Mouse (Mus musculus): ENCODE results near the gene Bicd2. TPM values are rescaled to one million over a fixed set of nuclear protein-coding genes. Genes with fewer than 3 reads are reported as not detected.
A peak's percentile ranks its signal among the peaks of the same experiment; 100 is the strongest.

The Bicd2 gene
- 33.7 and 36.7 TPM in 2 replicates for polyA plus RNA-seq (2014; fragmentation: Nextera tagmentation; extraction: Ambion mirVana)

GRCm38 (mm10) chr13:49341012-49341830 is at the start of gene Bicd2:
Bicd2 (plus strand) TSS chr13:49341585.
- WGBS, result under 1% methylated on average over 74 of the region's 74 CpGs
- peak within 1 kb of the TSS; percentile 96 for H3K4me3 ChIP-seq (ENCODE audit: low read depth, low read length)

GRCm38 (mm10) chr13:49291949-49292348 is 49.4 kb upstream of the Bicd2 start:
- DNase-seq (no peak), ATAC-seq (ENCODE audit: insufficient read depth) (no peak)
- H3K4me2 ChIP-seq, result no peak overlapping the region
- no peaks in the 10 kb centered on the region for H3K9me3 ChIP-seq (ENCODE audit: low read depth, low read length)
- H3K4me3 ChIP-seq (ENCODE audit: low read depth, low read length), result no peak overlapping the region
- no peaks in the 10 kb centered on the region for H3K4me1 ChIP-seq (ENCODE audit: insufficient read depth)
- 85% methylated on average over 6 of the region's 6 CpGs for WGBS
- no peak overlapping the region for H3K27ac ChIP-seq (ENCODE audit: low read depth)
- H3K9ac ChIP-seq, result no peak overlapping the region
- no peaks in the 10 kb centered on the region for H3K27me3 ChIP-seq (ENCODE audit: insufficient read depth, low read length)
- H3K36me3 ChIP-seq (ENCODE audit: insufficient read depth), result no peaks in the 10 kb centered on the region
- TF ChIP-seq CTCF (IDR thresholded peaks at IDR 0.05; ENCODE audit: low read depth), result no peak

More at GRCm38 (mm10) chr13:49341012-49341830, at the start of gene Bicd2:
- no peaks in the 10 kb centered on the region for H3K27me3 ChIP-seq (ENCODE audit: insufficient read depth, low read length)
- peak; percentile 25; the same call in 1 of the 2 replicates for TF ChIP-seq CTCF (IDR thresholded peaks at IDR 0.05; ENCODE audit: low read depth)
- H3K4me1 ChIP-seq (ENCODE audit: insufficient read depth), result peaks cover 12% of the 10 kb centered on the region
- peak within 1 kb of the TSS; percentile 90 for H3K9ac ChIP-seq
- H3K4me2 ChIP-seq, result peak within 1 kb of the TSS; percentile 93
- ATAC-seq (ENCODE audit: insufficient read depth) (peak; percentile 100), DNase-seq (peak; percentile 99)
- peak within 1 kb of the TSS; percentile 74; the same call in 1 of the 2 replicates for H3K27ac ChIP-seq (ENCODE audit: low read depth)
- no peaks in the 10 kb centered on the region for H3K9me3 ChIP-seq (ENCODE audit: low read depth, low read length)
- H3K36me3 ChIP-seq (ENCODE audit: insufficient read depth), result no peaks in the 10 kb centered on the region

GRCm38 (mm10) chr13:49294108-49294507 is 47.3 kb upstream of the Bicd2 start:
- WGBS, result 76% methylated on average over 9 of the region's 9 CpGs
- no peak for DNase-seq
- no peak overlapping the region for H3K9ac ChIP-seq
- no peaks in the 10 kb centered on the region for H3K27me3 ChIP-seq (ENCODE audit: insufficient read depth, low read length)
- H3K4me2 ChIP-seq, result no peak overlapping the region
- no peaks in the 10 kb centered on the region for H3K36me3 ChIP-seq (ENCODE audit: insufficient read depth)
- ATAC-seq (ENCODE audit: insufficient read depth), result no peak
- no peak overlapping the region for H3K27ac ChIP-seq (ENCODE audit: low read depth)
- no peak for TF ChIP-seq CTCF (IDR thresholded peaks at IDR 0.05; ENCODE audit: low read depth)
- no peak overlapping the region for H3K4me3 ChIP-seq (ENCODE audit: low read depth, low read length)
- no peaks in the 10 kb centered on the region for H3K9me3 ChIP-seq (ENCODE audit: low read depth, low read length)
- 0 out of 2 replicates have a peak, but pooled peaks cover 2% of the 10 kb centered on the region for H3K4me1 ChIP-seq (ENCODE audit: insufficient read depth)

DNA sequence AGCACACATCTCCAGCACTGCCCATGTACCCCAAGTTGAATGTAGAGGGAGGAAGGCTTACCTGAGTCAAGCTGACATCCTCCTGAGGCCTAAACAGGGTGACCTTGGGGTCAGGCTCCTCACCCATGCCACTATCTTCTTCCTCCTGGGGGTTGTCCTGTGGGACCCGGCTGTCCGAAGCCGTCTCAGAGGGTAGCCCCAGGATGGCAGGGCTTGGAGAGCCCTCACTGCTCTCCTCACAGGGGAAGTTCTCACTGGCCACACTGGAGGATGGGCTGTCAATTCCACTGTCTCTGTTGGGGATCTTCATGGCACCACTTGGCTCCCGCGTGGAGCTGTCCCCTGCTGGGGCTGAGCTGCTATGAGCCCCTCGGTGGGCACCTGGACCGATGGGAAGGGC is 45.1 kb upstream of the Bicd2 start:
- WGBS, result 80% methylated on average over 7 of the region's 7 CpGs
- Histone ChIP-seq H3K4me3 (ENCODE audit: low read depth, low read length) (no peak overlapping the region), H3K27ac (ENCODE audit: low read depth) (no peak overlapping the region), H3K4me1 (ENCODE audit: insufficient read depth) (0 out of 2 replicates have a peak, but pooled peaks cover 2% of the 10 kb centered on the region), H3K9ac (no peak overlapping the region), H3K36me3 (ENCODE audit: insufficient read depth) (no peaks in the 10 kb centered on the region), H3K27me3 (ENCODE audit: insufficient read depth, low read length) (no peaks in the 10 kb centered on the region), H3K4me2 (no peak overlapping the region), H3K9me3 (ENCODE audit: low read depth, low read length) (no peaks in the 10 kb centered on the region)
- no peak for TF ChIP-seq CTCF (IDR thresholded peaks at IDR 0.05; ENCODE audit: low read depth)
- DNase-seq, result no peak
- no peak for ATAC-seq (ENCODE audit: insufficient read depth)

- WGBS, result 65% methylated on average over 14 of the region's 14 CpGs
- no peaks in the 10 kb centered on the region for H3K27me3 ChIP-seq (ENCODE audit: insufficient read depth, low read length)
- DNase-seq, result no peak
- no peak overlapping the region for H3K4me2 ChIP-seq
- no peak overlapping the region for H3K27ac ChIP-seq (ENCODE audit: low read depth)
- no peak overlapping the region for H3K9ac ChIP-seq
- 0 out of 2 replicates have a peak, but pooled peaks cover 2% of the 10 kb centered on the region for H3K4me1 ChIP-seq (ENCODE audit: insufficient read depth)
- H3K4me3 ChIP-seq (ENCODE audit: low read depth, low read length), result no peak overlapping the region
- no peaks in the 10 kb centered on the region for H3K9me3 ChIP-seq (ENCODE audit: low read depth, low read length)
- TF ChIP-seq CTCF (IDR thresholded peaks at IDR 0.05; ENCODE audit: low read depth), result no peak
- H3K36me3 ChIP-seq (ENCODE audit: insufficient read depth), result no peaks in the 10 kb centered on the region
- ATAC-seq (ENCODE audit: insufficient read depth), result no peak
Observed at GRCm38 (mm10) chr13:49298514-49299381, 42.6 kb upstream of the Bicd2 start.

DNA sequence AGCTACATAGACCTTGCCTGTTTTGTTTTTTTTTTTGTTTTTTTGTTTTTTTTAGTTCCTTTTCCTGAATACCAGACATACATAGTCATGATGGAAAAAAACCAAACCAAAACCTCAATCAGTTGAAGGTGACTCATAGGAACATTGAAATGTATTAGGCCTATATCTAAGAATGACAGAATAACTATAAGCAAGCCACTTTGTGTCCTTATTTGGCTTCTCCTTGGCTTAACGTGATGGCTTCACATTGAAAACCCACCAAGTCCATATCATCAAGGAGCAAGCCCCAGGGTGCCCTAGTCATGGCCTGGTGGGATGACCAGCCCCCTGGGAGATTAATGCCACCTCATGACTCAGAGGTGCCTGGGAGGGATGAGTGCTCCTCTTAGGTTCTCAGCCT is 40.6 kb upstream of the Bicd2 start:
- H3K4me1 ChIP-seq (ENCODE audit: insufficient read depth), result 0 out of 2 replicates have a peak, but pooled peaks cover 2% of the 10 kb centered on the region
- H3K27me3 ChIP-seq (ENCODE audit: insufficient read depth, low read length), result no peaks in the 10 kb centered on the region
- no peaks in the 10 kb centered on the region for H3K9me3 ChIP-seq (ENCODE audit: low read depth, low read length)
- ATAC-seq (ENCODE audit: insufficient read depth), result no peak
- no peak overlapping the region for H3K4me2 ChIP-seq
- no peak overlapping the region for H3K27ac ChIP-seq (ENCODE audit: low read depth)
- no peaks in the 10 kb centered on the region for H3K36me3 ChIP-seq (ENCODE audit: insufficient read depth)
- DNase-seq, result no peak
- no peak overlapping the region for H3K4me3 ChIP-seq (ENCODE audit: low read depth, low read length)
- H3K9ac ChIP-seq, result no peak overlapping the region
- TF ChIP-seq CTCF (IDR thresholded peaks at IDR 0.05; ENCODE audit: low read depth), result no peak
- WGBS, result 83% methylated on average over 1 of the region's 1 CpGs

Measured in lung, embryonic 14.5 days (tissue).